Mouse (Mus musculus) ES-Bruce4 (cell line): ENCODE results near the gene Ccin. TPM values are rescaled to one million over a fixed set of nuclear protein-coding genes. Genes with fewer than 3 reads are reported as not detected.

ENCODE experiments used
- H3K27ac ChIP-seq: 2 replicates; pipeline ENCODE4 v1.5.1; 2012; ENCODE audit warnings: low read length, inconsistent platforms; ENCODE audit not compliant: insufficient read depth
- H3K27me3 ChIP-seq: 2 replicates; pipeline ENCODE4 v1.6.1; 2012; ENCODE audit warnings: mild to moderate bottlenecking, low read length, inconsistent platforms; ENCODE audit not compliant: control insufficient read depth, poor library complexity, insufficient read depth, severe bottlenecking
- H3K36me3 ChIP-seq: 2 replicates; pipeline ENCODE4 v1.6.1; 2012; ENCODE audit warnings: inconsistent platforms, mild to moderate bottlenecking, low read length, moderate library complexity; ENCODE audit not compliant: control insufficient read depth, poor library complexity, insufficient read depth, severe bottlenecking
- H3K4me1 ChIP-seq: one replicate; pipeline ENCODE4 v1.8.1; 2011; ENCODE audit warnings: low read length; ENCODE audit not compliant: control insufficient read depth, insufficient read depth
- H3K4me3 ChIP-seq: 2 replicates; pipeline ENCODE4 v1.5.1; 2011; ENCODE audit warnings: low read depth, mild to moderate bottlenecking, low read length
- H3K9ac ChIP-seq: 2 replicates; pipeline ENCODE4 v1.6.1; 2012; ENCODE audit warnings: low read depth, mild to moderate bottlenecking, inconsistent platforms; ENCODE audit not compliant: poor library complexity, severe bottlenecking
- H3K9me3 ChIP-seq: replicated peaks from 2 replicates; pipeline ENCODE4 v1.6.1; 2012; ENCODE audit warnings: mild to moderate bottlenecking, low read length, inconsistent platforms; ENCODE audit not compliant: control insufficient read depth, poor library complexity, insufficient read depth, severe bottlenecking
- CTCF ChIP-seq: IDR thresholded peaks from one replicate; pipeline ENCODE4 v1.8.1; 2011; ENCODE audit warnings: low read depth, low read length
- EP300 ChIP-seq: IDR thresholded peaks from 2 replicates; pipeline ENCODE4 v1.6.1; 2011; ENCODE audit warnings: low read depth, low read length; ENCODE audit not compliant: insufficient read depth
- POLR2A ChIP-seq: IDR thresholded peaks from one replicate; pipeline ENCODE4 v1.8.1; 2011; ENCODE audit warnings: low read length; ENCODE audit not compliant: insufficient read depth
- polyA plus RNA-seq: library from polyadenylated mRNA; stranded (reverse); fragments of >200 nt; gene quantifications from 2 replicates; pipeline ENCODE4 v1.2.4, GENCODE M21; 2011; ENCODE audit warnings: low read depth; ENCODE audit not compliant: missing spikeins, insufficient read depth, insufficient read length

The Ccin gene
- polyA plus RNA-seq, 1 experiment = not detected

GRCm38 (mm10) chr4:43957292-43957845 is 25.9 kb upstream of the Ccin start, which contains the start of gene Glipr2:
Gene Glipr2, plus strand, starts transcription at chr4:43957401.
- Histone ChIP-seq H3K9me3 (no peaks in the 10 kb centered on the region), H3K9ac (peak within 1 kb of the TSS; percentile 52), H3K27ac (peak within 1 kb of the TSS; percentile 21; the same call in 1 of the 2 replicates), H3K27me3 (no peaks in the 10 kb centered on the region), H3K4me3 (peak within 1 kb of the TSS; percentile 85), H3K36me3 (no peaks in the 10 kb centered on the region), H3K4me1 (peaks cover 6% of the 10 kb centered on the region)
- TF ChIP-seq POLR2A (no peak), CTCF (peak; percentile 68), EP300 (peak; percentile 81)

DNA sequence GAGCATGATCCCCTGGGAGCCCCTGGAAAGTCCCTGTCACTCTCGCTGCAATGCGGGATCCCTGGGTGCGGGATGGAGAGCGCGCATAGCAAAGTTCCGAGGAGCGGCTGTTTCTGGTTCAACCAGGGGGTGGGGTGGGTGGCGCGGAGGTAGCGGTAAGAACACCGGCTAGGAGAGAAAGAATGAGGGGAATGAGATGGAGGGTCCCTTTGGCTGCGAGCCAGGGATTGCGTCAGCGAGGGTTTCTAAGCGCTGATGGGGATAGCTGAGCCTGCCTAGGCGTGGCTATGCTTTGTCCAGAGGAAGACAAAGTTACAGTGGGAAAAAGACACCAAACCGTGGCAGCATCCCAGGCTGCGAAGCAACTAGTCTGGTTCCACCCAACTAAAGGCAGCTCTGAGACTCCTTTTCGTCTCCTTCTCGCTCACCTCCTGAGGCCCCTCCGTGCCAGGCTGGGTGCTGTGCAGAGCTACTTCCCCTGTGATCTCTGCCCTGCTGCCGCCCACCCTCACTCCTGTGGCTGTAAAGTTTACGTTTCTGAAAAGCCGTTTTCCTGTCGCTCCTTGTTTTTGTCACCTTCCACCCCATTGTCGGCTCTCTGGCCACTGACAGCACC is 25.3 kb upstream of the Ccin start:
- Histone ChIP-seq H3K9me3 (no peaks in the 10 kb centered on the region), H3K36me3 (no peaks in the 10 kb centered on the region), H3K4me3 (peak overlapping the region; percentile 85), H3K4me1 (peaks cover 6% of the 10 kb centered on the region), H3K27ac (peak overlapping the region; percentile 21; the same call in 1 of the 2 replicates), H3K27me3 (no peaks in the 10 kb centered on the region), H3K9ac (peak overlapping the region; percentile 52)
- TF ChIP-seq EP300 = peak; percentile 44; the same call in 1 of the 2 replicates
- no peak for TF ChIP-seq POLR2A

- TF ChIP-seq POLR2A = no peak
- TF ChIP-seq CTCF = no peak
- TF ChIP-seq EP300 = no peak
- peaks cover 16% of the 10 kb centered on the region for H3K4me1 ChIP-seq
- no peaks in the 10 kb centered on the region for H3K27me3 ChIP-seq
- no peaks in the 10 kb centered on the region for H3K9me3 ChIP-seq
- no peak overlapping the region; the same call in 1 of the 2 replicates for H3K9ac ChIP-seq
- no peaks in the 10 kb centered on the region for H3K36me3 ChIP-seq
- no peak overlapping the region for H3K27ac ChIP-seq
- H3K4me3 ChIP-seq = peak overlapping the region; percentile 29; the same call in 1 of the 2 replicates
These were observed 23.6 kb upstream of the Ccin start for GRCm38 (mm10) chr4:43959523-43960179.

DNA sequence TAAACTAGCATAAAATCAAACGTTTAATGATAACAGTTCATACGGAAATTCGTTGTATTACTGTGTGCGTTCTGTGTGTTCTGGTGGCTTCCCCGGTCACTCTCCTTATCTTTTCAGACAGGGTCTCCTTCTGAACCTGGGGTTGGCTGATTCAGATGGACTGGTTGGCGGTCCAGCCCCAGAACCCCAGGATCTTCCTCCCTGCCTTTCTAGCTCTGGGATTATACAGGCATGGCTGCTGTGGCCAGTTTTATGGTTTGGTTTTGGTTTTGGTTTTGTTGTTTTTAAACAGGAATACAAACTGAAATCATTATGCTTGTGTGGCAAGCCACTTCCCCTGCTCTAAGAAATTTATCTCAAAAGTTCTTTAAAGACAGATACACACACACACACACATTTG is 23.1 kb upstream of the Ccin start:
- Histone ChIP-seq H3K36me3 (no peaks in the 10 kb centered on the region), H3K27me3 (no peaks in the 10 kb centered on the region), H3K27ac (no peak overlapping the region), H3K9ac (no peak overlapping the region), H3K9me3 (no peaks in the 10 kb centered on the region), H3K4me3 (no peak overlapping the region), H3K4me1 (peaks cover 19% of the 10 kb centered on the region)
- TF ChIP-seq CTCF (no peak), EP300 (no peak), POLR2A (no peak)

DNA sequence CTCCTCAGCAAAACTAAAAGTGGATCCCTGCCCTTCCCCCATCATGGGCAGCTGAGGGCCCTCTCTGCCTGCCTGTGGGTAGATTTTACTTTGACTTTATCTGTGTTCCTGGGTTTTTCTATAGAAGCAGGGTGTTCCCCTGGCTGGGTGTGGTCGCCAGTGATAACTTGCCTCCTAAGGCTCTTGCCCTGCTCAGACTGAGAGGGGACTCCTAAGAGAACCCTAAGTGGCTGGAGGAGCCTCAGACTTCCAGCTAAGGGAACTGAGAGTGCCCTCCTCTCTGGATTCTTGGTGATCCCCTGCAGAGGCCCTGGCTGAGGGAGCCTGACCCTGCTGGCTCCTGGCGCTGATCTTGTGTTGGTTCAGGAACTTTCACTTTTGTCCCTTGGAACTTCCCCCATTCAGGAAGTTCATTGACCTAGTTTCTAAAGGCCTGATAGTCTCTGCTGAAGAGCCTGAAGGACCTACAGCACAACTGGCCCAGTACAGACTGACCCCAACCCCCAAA is 18.9 kb upstream of the Ccin start:
- no peaks in the 10 kb centered on the region for H3K27me3 ChIP-seq

More for the DNA sequence above, 18.9 kb upstream of the Ccin start:
- no peaks in the 10 kb centered on the region for H3K9me3 ChIP-seq
- H3K4me1 ChIP-seq = peaks cover 37% of the 10 kb centered on the region
- H3K9ac ChIP-seq = peak overlapping the region; percentile 14; the same call in 1 of the 2 replicates
- peak overlapping the region; percentile 92 for H3K27ac ChIP-seq
- no peaks in the 10 kb centered on the region for H3K36me3 ChIP-seq
- no peak overlapping the region for H3K4me3 ChIP-seq
- TF ChIP-seq EP300 = 0 out of 2 replicates have a peak, but pooled peaks have one; percentile 19
- TF ChIP-seq CTCF = no peak
